Mouse (Mus musculus): Measurements from ENCODE around the gene Tgfb3. TPM values are rescaled to one million over a fixed set of nuclear protein-coding genes. Genes with fewer than 3 reads are reported as not detected.

Tgfb3 gene
- total RNA-seq, 2 experiments from 2014 or later: 31.4 to 32.5 TPM

DNA sequence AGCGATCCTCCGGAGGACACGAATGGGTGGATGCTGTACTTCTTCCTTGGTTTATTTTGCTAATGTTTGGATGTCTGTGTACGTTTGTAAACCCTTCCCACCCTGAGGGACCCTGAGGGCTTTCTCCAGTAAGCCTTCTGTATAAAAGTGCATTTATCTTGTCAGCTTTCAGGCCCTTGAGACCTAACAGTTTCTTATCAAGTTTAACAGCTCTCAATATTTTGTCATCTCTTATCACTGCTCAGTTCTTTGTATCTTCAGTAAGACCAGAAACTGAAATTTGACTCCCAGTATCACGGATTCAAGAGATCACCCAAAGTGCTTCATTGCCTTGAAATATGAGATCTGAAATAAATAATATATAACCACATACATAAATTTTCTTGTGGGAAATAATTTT is 47.9 kb downstream of the Tgfb3 start:
- no peak for DNase-seq

GRCm38 (mm10) chr12:86027747-86028146 is 51.1 kb downstream of the Tgfb3 start:
- no peak for DNase-seq

DNA sequence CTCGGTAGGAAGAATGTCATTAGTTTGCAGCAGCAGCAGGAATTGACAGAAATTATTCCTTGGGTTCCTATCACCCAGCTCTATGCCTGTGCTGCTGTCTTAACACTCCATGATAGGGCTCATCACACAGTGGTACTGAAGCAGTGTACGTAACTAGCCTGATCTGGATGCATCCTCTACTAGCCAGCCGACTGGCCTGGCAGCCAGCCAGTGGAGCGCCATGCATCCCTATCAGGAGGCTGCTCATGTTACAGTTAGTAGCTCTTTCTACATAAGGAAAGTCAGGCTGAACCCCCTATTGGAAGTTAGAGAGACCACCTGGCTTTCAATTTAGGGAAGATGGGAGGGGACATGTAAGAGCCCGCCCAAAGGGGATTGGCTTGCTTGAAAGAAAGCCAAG is 51.8 kb downstream of the Tgfb3 start:
- no peak for DNase-seq

- peak; percentile 80 for DNase-seq
These were observed 53.4 kb downstream of the Tgfb3 start for GRCm38 (mm10) chr12:86025480-86025879.

DNA sequence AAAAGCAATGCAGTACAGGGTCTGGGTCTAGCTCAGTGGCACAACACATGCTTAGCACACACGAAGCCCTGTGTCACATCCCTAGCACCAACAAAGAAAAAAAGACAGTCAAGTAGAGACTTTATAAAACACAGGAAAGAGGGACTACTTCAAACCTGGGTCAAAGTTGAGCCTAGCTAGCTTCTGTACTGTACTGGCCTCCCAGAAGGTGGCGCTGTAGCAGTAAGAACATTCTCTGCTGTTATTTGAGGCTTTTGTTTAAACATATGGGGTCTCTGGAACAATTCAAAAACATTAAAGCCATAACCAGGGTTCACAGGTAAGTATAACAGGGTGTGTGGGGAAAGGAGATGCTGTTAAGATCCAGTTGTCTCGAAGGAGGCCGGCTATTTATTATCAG is 54.4 kb downstream of the Tgfb3 start:
- no peak for DNase-seq

GRCm38 (mm10) chr12:86023081-86023871 is 55.6 kb downstream of the Tgfb3 start:
- DNase-seq: peak; percentile 36

DNA sequence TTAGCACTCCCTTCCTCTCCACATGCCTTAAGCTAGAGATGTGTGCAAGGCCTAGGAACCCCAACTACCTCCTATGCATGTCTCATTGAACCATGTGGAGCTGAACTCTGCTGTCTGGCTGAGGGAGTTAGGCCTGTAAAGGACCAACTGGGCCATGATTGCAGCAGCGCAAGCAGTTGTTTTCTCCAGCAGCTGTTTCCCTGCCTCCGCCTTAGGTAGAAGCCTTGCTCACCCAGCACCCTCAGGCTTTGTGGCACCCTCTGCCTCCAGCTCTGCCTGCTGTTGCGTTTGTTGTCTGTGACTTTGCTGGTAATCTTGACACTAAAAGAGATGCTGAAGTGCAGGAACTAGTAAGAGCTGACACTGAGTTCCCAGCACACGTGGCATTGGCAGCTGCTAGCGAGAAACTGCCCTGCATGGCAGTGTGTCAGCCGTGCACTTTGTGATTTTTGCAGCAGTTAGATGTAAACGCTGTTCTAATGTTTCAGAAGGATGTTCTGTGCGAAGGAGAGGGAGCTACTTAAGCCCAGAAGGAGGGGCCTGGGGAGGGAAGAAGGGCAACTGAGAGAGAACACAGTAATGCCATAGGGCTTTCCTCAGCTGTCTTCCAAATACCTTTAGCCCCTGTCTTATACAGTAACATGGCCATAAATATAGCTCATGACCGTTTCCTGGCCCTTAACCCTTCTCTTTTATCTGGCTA is 56.4 kb downstream of the Tgfb3 start:
- no peak for DNase-seq

DNA sequence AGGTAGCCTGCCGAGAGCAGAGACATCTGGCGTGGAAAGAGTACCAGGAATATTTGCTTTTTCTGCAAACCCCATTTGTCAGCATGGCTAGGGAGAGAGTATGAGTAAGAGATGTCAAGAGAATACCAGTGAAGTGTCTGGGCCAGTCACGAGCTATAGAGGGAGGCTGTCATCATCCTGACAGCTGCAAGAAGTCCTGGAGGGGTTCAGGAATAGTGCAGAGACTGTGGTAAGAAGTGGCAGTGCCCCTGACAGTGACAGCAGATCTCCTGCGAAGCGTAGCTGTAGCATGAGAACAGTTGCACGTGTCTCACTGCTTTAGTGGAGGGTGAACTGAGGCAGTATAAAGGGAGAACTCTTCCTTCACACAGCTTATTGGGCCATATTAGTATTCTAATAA is 57.3 kb downstream of the Tgfb3 start:
- no peak for DNase-seq

GRCm38 (mm10) chr12:86017360-86017759 is 61.5 kb downstream of the Tgfb3 start:
- no peak for DNase-seq

DNA sequence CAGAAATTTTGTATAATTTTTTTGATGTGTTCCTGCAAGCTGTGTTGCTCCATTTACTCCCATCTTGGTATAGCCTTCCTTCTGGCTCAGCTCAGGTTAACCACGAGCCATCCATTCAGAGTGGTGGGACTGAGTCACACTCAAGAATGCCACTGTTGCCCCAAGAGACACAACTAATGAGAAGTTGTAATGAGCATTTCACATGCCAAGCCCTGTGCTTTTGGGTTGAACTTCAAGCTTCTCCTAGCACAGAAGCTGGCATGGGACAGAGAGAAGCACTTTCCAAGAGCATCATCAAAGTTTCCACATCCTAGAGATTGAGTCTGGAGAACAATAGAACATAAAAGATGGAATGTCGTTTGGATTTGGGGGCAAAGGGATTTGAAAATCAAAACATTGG is 63.7 kb downstream of the Tgfb3 start:
- DNase-seq: no peak

GRCm38 (mm10) chr12:86014621-86015020 is 64.2 kb downstream of the Tgfb3 start:
- no peak for DNase-seq

DNA sequence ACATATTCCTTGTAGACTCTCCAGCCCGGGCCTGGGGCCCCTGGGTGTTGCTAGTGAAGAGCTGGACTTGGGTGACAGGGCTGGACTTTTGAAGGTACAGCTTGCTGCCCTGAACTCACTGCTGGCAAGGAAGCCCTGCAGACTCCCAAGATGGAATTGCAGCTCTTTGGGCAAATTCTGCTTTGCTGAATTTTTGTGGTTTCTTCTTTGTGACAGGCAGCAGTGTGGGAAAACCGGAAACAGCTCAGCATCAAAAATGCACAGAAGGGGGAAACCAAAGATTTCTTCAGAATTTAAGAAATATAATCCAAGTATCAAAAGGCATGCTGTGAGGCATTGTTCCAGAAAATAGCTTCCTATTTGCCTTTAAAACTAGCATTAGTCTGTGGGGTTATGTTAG is 64.7 kb downstream of the Tgfb3 start:
- no peak for DNase-seq

- no peak for DNase-seq
These were observed 66.6 kb downstream of the Tgfb3 start for GRCm38 (mm10) chr12:86012195-86012594.

DNA sequence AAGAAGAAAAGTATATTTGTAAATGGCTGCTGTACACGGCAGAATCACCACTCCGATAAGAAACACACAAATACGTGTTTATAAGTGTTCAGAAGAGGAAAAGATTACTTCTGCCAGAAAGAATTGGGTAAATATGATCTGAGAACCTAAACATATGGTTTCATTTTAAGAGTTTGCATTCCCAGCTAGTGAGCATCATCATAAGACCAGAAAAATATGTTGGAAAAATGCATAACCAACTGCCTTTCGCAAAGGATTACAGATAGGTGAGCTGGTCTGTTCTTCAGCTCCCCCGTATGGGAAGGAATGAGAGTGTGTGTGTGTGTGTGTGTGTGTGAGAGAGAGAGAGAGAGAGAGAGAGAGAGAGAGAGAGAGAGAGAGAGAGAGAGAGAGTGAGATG is 68.2 kb downstream of the Tgfb3 start:
- no peak for DNase-seq

- no peak for DNase-seq
These were observed 71.5 kb downstream of the Tgfb3 start for GRCm38 (mm10) chr12:86007377-86007776.

Other genes with a start within 250 kb of the Tgfb3 start
- 1 to 10 TPM; 7.8 to 9.5 TPM for gene Ift43, start 3.5 kb upstream of the Tgfb3 start, total RNA-seq (2021)
- 10 to 100 TPM; 10.7 to 10.8 TPM for gene Gpatch2l, start 162.8 kb upstream of the Tgfb3 start, total RNA-seq (2021)

All from gastrocnemius, postnatal 25 days (tissue).